Mouse (Mus musculus) urinary bladder, postnatal 0 days (tissue): ENCODE measurements around the gene Actc1. TPM values are rescaled to one million over a fixed set of nuclear protein-coding genes. Genes with fewer than 3 reads are reported as not detected.

Source experiments
- polyA plus RNA-seq: library from polyadenylated mRNA; unstranded; fragments of >200 nt; fragmentation: Nextera tagmentation; extraction: Ambion mirVana; gene quantifications from 2 replicates; pipeline ENCODE4 v1.2.1, GENCODE M21; 2015

The Actc1 gene
- 1,752 and 2,071 TPM in 2 replicates for polyA plus RNA-seq

GRCm38 (mm10) chr2:114052696-114053598, at the start of gene Actc1:
Gene Actc1, minus strand, starts transcription at chr2:114053548.

GRCm38 (mm10) chr2:114013295-114013771, 40.0 kb downstream of the Actc1 start, which contains the start of gene Gjd2:
Gene Gjd2, minus strand, starts transcription at chr2:114013619.

Other genes starting within 250 kb of the Actc1 start
- gene Scg5, start 224.4 kb downstream of the Actc1 start, polyA plus RNA-seq, result 0.74 and 1.2 TPM in 2 replicates
- gene Arhgap11a, start 204.9 kb downstream of the Actc1 start, polyA plus RNA-seq, result 4.4 and 6.9 TPM in 2 replicates
- gene Gjd2, start 39.9 kb downstream of the Actc1 start, polyA plus RNA-seq, result not detected in 2 replicates
- 18.4 and 23.6 TPM in 2 replicates for gene Aqr, start 133.5 kb upstream of the Actc1 start, polyA plus RNA-seq
- gene Zfp770, start 147.9 kb upstream of the Actc1 start, polyA plus RNA-seq, result 2.1 and 2.5 TPM in 2 replicates